Mouse (Mus musculus) ovary, postnatal 14 days (tissue): ENCODE measurements at regions not wholly inside any gene's neighbourhood (a gene's known extent, or its start where the extent isn't known, plus 50 kb on each side); places are given as distances from the start of the nearest gene placed in this dataset.
A peak's percentile ranks its signal among the peaks of the same experiment; 100 is the strongest.

ENCODE experiments used
- DNase-seq: peaks from one replicate; pipeline ENCODE4 v3.0.0; 2022; ENCODE audit warnings: low spot score

DNA sequence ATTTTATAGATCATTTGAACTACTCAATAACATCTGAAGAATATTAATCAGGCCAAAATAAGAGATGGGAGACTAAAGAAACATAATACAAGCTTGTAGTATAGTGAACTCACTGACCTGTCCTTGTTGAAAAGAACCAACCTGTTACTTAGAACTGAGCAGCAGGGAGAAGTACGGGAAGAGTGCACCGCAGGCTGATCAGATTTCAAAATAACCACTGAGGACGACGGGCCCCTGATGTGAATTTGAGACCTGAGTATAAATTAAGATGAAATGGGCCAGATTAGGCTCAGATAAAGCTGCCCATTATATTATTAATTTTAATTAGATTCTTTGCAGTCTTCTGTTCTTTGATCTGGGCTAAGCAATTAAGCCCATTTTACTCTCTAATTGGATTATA is 391.2 kb upstream of the Tyrp1 start:
- no peak for DNase-seq

DNA sequence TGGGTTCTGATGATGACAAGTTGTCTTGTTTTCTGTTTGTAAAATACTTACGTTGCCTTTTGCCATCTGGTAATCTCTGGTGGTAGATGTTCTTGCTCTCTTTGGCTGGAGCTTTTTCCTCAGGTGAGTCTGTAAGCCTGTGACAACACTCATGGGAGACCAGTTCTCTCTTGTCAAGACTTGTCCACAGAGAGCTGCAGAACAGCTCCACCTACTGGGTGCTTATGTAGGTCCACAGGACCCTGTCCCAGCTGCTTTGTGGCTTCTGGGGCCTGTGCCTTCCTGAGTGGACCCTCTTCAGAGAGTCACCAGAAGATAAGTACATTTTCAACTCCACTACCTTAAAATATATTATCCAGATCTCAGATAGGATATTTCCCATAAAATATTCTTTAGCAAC is 370.3 kb upstream of the Tyrp1 start:
- no peak for DNase-seq

DNA sequence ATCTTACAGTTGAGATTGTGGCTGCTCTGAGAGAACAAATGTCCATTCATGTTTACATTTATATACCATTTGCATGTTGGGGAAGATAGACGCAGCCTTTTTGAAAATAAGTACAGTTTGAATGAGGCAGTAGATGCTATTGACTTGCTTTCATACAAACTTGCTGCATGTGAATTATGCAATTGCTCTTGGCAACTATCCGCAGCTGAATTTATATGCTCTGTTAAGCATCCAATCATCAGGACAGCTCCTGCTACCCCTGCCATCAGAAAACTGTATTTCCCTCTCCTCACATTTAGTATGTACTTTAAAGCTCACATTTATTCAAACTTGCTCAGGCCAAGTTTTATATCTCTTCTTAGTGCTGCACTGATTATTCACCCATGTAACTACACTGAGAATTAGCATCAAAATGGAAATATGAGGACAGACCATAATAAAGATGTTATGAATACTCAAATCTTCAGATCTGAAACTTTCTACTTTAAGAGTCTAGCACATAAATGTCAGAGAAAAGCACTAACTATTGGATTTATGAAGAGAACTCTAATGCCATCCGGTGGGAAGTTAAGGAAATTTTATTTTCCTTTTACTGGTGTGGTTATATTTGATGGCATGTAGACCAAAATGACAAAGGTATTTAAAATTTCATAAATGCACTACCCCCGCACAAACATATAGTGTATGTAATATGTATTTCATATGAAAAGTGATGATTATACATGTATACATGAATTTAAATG is 358.0 kb upstream of the Tyrp1 start:
- DNase-seq = no peak

- no peak for DNase-seq
These were observed 318.8 kb upstream of the Tyrp1 start for GRCm38 (mm10) chr4:80515087-80515486.

GRCm38 (mm10) chr4:80517476-80518285 is 316.2 kb upstream of the Tyrp1 start:
- DNase-seq = peak; percentile 22

DNA sequence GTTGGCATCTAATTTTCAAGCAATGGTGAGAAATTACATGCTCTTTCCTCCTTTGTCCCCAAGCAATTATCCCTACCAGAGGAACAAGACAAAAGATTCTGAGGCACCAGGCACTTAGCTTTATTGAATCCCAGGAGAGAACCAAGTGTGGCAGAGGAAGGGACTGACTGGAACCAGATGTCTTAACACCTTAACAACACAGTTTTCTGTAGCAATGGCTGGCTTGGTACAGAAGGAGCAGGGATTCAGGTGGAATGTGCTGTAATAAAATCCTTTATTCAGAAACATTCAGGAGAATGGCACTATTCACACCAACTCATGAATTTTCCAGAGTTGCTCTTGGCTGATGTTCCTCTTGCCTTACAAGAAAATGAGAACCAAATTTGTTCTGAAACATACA is 315.3 kb upstream of the Tyrp1 start:
- no peak for DNase-seq

DNA sequence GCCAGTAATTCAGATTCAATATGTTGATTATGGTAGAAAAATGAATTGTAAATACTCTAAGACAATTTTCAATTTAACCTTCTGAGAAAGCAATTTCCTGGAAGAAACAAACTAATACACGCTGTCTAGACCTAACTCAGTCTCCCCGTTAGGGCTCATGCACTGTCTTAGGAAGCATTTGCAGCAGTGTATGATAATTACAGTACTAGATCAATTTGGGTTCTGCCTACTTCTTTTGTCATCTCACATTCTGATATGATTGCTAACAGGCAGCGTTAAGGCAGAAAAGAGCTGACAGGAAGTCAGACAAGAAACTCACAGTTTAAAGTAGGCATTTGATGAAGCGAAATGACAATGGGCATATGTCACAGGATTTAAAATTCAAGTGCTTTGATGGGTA is 294.1 kb upstream of the Tyrp1 start:
- DNase-seq = no peak

GRCm38 (mm10) chr4:80545086-80545485 is 288.8 kb upstream of the Tyrp1 start:
- DNase-seq = no peak

- no peak for DNase-seq
These were observed 244.5 kb upstream of the Tyrp1 start for GRCm38 (mm10) chr4:80589438-80589837.

DNA sequence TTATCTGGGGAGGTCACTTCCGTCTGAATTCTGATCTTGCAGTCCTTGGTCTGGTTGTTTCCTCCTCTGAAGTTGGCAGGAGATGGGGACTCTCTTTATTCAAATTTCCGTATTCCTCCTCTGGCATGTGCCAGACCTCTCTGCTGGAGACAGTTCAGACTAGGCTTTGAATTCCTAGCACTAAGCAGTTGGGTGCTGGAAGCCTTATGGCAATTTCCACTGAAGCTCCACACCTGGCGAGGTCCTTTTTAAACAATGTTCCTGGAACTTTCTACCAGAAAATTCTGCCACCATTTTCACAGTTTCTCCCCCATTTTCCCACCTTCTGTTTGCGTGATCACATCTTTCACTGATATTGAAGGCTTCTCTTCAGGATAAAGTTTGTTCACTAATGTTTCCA is 205.7 kb upstream of the Tyrp1 start:
- no peak for DNase-seq

DNA sequence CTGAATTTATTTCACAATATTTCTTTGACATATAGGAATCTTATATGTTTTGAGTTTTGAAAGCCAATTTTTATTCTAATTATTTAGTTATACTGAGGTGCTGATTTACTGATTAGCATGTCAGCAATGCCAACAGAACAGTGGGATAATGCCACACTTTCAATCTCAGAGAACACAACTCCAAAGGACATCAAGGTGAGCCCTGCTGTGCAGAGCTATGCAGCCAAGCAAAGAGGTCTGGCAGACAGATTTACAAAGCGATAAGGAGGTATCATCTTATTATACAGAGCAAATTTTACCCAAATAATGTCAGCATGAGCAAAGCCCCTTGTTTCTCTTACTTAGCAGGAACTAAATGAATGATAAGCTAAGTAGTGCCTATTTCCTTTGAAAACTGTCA is 204.7 kb upstream of the Tyrp1 start:
- no peak for DNase-seq

DNA sequence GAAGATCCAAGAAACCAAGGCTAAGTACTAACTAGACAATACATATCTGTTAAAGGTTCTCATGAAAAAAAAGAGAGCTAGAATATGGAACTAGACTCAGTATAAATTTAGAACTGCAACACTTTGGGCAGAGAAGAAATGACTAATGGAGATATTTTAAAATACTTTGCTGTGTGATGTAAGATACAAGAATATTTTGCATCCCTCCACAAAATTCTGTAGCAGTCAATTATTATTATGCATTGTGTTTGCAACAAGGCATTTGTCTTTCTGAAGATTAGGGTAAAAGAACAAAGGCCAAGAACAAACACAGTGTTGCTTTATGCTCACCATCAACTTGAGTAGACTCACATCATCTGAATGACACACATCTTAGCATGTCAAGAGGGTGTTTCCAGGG is 203.7 kb upstream of the Tyrp1 start:
- no peak for DNase-seq

DNA sequence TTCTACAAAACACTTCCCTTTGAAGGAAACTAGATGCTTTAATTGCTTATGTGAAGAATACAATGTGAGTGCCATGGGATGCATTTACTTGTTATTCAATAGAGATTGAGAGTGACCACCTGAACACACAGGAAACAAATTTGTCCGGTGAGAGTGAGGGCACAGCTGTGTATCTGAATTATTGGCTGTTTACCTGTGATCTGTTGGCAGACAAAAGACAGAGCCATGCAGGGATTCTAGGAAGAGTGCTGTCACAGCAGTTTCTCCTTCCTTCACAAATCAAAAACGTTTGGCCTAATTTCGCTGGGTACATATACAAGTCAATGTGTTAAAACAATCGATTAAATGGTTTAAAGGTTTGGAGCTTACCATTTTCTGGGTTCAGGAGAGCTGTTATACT is 202.9 kb upstream of the Tyrp1 start:
- no peak for DNase-seq

GRCm38 (mm10) chr4:80631441-80631840 is 202.5 kb upstream of the Tyrp1 start:
- no peak for DNase-seq

- no peak for DNase-seq
These were observed 195.5 kb upstream of the Tyrp1 start for GRCm38 (mm10) chr4:80638381-80638780.
